Mouse (Mus musculus) layer of hippocampus, postnatal 25 days (tissue): ENCODE results near the gene Pold1. TPM values are rescaled to one million over a fixed set of nuclear protein-coding genes. Genes with fewer than 3 reads are reported as not detected.

ENCODE experiments used
- DNase-seq, 2 experiments: peaks; one replicate each; pipeline ENCODE4 v3.0.0; 2022; ENCODE audit warnings: mixed read lengths in 2 of 2, low spot score in 1 of 2; ENCODE audit errors: extremely low spot score in 1 of 2
- total RNA-seq, 2 experiments: library from RNA; stranded (reverse); gene quantifications; 2 replicates each; pipeline ENCODE4 v1.2.3; 2021

Pold1 gene
- total RNA-seq, 2 experiments from 2014 or later: 7.3 to 8.9 TPM

DNA sequence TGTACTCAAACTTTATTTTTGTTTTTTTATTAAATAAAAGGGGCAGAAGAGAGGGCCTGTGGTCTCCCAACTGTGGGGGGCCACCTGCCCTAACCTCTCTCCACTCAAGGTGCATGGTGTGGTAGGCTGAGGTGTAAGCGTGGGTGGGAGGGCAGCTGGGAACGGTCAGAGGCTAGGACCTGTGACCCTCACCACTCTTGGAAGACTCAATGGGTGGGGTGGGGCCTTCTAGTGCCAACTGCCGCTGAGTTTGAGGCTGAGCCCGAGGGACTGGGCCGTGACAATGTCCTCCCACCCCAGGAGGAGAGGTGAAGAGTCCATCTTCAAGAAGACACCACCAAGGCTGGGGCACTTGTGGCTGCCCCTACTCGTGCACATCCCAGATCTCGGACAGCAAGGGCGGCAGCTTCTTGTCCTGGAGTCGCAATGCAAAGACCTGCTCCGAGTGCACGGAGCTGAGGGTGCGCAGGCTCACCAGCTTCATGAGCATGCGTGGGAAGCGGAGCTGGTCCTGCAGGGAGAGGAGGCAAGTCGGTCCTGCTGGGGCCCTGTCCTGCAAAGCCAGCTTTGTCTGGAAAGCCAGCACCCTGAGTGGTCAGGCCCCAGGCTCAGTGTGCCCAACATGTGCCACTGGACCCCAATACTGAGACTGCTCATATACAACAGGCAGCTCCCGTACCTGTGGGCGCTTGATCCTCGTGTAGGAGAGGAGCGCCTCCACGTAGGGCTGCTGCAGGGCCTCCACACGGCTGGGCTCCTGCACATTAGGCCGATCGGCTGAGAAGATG, 1.2 kb upstream of the Pold1 start:
- no peak for DNase-seq

DNA sequence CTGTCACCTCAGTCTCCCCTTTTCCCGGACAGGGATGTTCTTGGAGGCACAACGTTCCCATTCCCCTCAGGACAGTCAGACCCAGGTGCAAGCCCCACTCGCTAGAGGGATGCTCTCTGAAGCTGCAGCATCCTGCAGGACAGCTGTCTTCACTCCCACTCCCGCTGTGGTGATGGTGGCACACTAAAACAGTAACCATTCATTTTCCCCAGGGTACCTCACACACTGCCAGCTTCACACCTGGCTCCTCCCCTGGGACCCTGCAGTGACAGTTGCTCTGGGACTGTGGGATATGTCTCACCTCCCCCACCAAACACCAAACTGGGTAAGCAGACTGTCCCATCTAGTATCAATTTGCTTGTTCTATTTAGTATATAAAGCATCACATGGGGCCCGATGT, 924 bp downstream of the Pold1 start:
- DNase-seq: no peak

DNA sequence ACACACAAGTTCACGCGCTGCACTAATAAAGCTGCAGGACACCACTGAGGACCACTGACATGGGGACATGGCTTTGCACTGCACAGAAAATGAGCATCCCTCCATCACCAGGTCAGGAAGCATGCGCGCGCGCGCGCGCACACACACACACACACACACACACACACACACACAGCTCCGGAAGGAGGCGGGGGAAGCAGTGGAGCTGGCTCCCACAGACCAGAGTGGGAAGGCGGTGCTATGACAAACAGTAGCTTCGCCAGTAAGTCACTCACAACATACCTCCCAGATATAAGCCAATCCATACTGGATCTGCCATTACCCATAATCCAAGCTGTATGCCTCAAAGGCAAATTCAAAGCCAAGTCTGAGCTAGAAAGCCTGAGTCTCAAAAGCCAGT, 1.6 kb downstream of the Pold1 start:
- no peak for DNase-seq

DNA sequence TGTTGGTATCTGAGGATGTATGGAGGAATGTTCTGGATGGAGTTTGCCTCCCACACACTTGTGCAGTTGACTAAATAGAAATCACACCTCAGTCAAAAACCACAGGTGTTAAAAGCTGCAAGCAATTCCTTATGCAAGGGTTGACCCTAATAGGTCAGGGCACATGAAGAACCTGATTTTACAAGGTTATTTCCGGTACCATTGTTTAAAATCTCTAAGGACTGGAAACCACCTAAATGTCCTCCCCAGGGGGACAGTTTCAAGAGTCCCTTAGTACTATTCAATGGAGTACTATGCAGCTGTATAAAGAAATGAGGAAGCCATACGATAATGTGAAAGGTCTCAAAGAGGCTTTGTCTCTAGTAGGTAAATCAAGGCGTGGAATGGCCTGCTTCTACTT, 2.4 kb downstream of the Pold1 start:
- DNase-seq: no peak

DNA sequence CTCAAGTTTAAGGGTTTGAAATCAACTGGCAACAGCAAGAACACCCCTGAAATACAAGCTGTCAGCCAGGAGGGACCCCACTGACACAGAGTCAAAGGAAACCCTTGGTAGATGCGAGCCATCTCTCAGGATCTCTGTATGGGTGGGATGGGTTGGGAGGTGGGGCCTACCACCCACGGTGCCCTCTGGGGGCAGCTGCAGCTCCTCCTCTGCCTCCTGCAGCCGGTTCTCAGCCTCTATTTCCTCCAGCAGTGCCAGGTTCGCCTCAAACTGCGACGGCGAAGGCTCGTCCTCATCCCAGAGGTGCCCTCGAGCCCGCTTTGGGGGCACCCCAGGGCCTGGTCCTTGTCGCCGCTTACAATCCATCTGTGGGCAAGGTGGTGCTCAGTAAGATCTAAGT, 5.6 kb downstream of the Pold1 start:
- DNase-seq: no peak

DNA sequence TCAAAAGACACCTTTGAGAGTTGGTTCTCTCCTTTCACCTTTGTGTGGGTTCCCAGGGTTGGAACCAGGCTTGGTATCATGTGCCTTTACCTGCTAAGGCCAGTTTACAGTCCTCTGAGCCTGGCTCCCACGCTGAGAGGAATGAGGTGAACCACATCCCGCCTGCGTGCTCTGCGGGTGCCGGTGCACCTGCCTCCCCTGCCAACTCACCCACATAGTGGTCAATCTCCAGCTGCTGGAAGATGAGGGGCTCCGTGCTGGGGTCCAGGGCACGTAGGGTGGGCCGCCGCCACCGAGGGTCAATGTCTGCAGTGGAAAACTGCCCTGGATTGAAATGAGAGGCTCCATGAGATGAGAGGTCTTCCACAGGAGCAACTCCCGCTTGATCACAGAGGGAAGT, 6.1 kb downstream of the Pold1 start:
- no peak for DNase-seq

DNA sequence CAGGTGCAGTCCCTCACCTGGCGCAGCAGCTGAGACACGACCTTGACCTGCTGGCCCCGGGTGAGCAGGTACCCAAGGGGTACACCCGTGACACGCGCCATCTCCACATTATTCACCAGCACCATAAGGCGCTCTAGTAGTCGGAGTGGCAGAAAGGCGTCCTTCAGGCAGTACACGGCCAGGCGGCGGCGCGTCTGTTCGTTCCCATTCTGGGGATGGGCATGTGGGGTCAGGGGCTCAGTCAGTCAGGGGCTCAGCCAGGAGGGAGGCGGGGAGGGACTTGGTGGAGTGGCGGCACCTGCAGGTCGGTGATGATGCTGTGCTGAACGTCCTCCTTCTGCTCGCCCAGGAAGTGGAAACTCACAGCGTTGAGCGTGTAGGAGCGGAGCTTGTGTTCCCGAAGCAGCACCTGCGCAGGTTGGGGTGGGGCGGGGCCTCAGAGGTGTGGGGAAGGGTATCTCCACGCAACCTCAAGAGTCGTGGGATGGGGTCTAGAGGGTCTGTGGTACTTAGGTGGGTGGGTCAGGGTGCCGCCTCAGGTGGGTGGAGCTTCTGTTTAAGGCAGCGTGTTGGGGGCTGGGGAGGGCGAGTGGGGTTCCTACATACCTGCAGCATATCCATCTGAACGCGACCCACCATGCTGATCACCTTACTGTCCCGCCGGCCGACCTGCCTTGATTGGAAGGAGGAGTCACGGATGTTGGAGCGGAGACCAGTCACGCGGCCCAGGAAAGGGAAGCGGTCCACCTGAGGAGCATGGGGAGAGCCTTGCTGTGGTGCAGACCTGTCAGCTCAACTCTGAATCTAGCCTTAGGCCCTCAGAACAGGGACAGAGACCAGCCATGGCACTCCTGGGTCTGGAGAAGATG, 9.7 kb downstream of the Pold1 start:
- no peak for DNase-seq

DNA sequence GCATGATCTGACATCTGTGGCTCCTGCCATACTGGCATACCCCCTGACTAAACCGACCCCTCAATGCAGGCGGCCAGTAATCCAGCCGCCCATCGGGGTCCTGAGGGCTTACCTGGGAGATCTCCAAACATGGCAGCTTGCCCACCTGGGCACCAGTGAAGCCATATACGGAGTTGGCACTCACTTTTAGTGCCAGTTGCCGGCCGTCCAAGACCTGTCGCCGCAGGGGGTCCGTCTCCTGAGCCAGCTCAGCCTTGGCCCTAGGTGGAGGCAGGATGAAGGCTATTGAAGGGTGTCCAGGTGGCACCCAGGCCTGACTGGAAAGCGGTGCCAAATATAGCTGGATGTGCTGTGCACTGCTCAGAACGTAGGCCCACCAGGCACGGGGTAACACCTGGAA, 11.2 kb downstream of the Pold1 start:
- no peak for DNase-seq

DNA sequence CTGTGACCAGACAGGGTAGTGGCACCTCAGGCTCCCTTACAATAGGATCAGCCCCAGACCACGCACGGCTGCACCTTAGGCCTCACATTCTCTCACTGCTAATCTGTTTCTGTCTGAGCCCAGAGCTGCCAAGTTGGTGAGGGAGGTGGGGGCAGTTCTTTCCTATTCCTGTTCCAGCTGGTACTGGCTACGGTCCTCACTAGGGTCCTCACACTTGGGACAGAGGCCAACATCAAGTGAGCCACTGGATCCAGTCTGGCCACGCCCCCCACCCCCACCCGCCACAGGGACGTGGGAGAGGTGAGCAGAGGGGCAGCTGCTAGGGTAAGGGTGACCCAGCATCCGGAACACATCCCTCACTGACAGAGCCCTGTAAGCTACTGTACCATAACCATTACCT, 11.6 kb downstream of the Pold1 start:
- DNase-seq: no peak

DNA sequence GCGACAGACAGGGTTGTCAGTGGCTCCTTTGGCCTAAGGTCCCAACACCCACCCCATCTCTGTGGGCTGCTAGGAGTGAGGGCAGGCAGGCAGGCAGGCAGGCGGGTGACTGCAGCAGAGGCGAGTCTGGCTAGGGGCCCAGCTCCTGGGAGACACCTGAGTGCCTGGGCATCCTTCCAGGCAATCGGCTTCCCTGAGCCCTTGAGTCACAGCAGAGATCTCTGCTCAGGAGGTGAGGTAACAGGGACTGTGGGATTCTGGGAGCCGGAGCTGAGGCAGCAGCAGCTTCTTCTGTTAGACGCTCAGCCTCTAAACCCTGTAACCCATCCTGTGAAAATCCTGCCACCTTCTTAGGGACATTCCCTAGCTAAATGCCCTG, 12.1 kb downstream of the Pold1 start:
- peak in 1 of 2 experiments; percentile 38 for DNase-seq

DNA sequence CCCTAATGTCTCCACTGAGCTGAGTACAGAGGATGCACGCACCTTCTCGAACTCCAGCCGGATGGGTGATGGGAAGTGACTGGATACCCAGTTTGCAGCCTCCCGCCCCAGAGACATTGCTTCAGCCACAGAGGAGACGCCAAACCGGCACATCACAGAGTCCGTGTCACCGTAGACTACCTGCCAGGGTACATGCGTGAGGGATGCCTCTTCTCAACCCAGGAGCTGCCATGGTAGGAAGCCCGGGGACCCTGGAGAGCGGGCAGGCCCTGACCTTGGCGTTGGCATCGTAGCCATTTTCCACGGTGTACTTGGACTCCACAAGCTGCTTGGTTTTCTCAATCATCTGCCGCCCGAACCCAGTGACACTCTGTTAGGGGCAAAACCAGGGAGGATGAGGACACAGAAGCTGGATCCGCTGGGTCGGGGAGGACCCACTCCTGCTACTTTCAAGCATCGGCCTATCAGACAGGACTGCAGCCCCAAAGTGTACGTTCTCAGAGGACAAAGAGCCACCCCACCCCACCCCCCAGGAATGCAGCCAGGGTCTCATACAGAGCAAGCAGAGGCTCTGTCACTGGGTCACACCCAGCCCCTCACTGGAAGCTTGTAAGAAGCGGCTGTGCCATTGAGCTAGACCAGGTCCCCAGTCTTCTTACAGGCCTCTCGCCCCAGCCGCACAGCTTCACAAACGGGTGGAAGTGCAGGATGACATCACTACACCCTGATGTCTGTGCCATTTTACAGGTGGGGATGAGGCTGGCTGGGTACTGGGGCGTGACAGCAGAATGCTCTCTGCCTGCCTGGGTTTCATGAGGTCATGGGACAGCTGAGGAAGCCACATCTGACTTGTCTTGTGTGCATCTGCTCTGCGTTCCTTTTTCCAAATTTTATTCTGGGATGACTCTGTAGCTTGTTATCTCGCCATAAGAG, 12.7 kb downstream of the Pold1 start:
- no peak for DNase-seq

DNA sequence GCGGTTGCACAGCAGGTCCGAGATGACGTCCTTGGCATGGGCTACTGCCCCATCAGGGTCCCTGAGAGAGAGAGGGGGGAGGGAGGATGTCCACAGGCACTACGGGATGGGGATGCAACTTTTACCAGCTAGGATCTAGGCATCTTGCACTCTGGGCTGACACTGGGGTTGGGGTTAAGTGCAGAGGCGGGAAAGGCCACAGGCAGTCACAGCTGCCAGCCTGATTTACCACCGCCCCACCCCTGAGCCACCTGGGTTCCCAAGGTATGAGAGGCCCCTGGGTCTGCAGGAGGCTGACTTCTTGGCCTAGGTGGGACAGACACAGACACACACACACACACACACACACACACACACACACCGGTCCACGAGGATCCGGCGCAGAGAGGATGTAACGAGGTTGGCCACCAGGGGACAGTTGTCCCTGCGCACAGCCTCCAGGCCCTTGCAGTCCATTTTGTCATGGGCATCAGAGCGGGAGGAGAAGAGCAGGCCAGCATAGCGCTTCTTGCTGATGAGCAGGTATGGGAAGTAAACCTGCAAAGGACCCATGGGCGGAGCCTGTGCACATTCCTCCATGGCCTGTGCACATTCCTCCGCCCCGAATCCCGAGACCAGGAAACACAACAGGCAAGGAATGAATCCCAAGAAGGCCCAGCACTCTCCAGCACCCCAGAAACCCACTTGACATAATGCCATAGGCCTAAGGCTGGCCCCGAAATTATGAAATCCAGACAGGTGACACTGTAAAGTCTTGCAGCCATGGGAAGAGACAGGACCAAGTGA, 13.8 kb downstream of the Pold1 start:
- DNase-seq: no peak

DNA sequence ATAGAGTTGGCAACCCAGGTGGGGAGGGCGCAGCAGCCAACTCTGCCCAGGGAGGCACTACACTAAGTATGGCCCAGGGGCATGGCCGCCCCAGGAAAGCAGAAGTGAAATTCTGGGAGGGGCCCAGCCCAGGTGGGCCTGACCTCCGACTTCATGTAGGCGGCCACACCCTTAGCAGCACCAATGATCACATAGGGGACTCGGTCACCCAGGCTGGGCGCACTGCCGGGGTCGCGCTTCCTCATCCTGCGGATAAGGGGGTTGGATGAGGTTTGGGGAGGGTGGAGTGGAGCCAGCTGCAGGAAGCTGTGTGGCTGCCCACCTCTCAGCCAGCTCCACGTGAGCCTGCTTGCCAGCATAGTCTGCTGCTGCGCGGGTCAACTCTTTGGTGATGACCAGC, 14.4 kb downstream of the Pold1 start:
- DNase-seq: no peak

DNA sequence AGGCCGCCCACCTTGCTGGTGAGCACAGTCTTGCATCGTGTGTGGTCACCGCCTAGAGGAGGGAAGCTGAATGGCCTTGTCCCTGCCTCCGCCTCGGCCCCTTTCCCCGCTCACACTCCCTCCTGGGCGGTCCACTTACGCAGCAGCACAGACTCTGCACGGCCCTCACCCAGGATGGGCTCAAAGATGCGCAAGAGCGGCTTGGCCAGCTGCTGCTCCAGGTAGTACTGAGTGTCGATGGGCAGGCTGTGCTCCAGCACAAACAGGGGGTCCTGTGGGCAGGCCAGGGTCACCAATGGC, 15.0 kb downstream of the Pold1 start:
- no peak for DNase-seq

DNA sequence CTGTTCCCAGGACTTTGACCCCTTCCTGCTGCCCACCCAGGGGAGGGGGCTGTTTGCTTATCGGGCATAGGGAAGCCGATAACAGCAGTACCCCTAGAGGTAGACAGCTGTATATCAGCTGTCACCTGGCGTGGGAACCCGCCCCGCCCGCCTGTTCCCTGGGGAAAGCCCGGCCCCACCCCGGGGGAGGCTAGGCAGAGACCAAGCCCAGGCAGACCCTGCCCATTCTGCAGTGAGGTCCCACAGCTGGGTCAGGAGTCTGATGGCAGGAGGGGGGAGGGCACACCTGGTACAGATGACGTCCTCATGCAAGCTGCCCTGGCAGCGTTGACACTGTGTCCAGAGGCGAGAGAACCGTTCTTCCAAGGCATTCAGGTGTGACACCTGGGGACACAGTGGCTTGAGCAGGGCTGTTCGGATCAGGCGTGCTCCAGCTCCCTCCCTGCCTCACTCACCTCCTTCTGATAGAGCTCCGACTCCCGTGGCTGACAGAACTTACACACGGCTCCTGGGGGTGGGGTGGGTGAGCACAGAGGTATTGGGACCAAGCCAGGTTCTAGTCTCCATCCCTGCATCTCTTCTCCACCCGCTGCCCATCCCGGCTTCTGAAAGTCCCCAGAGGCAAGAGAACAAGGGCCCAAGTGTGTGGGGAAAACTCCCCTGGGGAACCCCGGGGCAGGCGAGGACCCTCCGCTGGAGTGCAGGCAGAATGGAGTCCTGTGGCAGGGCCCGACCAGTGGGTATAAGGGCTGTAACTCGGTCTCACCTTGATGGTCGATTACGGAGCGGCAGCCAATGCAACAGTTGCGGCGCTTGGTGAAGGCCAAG, 15.5 kb downstream of the Pold1 start:
- DNase-seq: no peak

DNA sequence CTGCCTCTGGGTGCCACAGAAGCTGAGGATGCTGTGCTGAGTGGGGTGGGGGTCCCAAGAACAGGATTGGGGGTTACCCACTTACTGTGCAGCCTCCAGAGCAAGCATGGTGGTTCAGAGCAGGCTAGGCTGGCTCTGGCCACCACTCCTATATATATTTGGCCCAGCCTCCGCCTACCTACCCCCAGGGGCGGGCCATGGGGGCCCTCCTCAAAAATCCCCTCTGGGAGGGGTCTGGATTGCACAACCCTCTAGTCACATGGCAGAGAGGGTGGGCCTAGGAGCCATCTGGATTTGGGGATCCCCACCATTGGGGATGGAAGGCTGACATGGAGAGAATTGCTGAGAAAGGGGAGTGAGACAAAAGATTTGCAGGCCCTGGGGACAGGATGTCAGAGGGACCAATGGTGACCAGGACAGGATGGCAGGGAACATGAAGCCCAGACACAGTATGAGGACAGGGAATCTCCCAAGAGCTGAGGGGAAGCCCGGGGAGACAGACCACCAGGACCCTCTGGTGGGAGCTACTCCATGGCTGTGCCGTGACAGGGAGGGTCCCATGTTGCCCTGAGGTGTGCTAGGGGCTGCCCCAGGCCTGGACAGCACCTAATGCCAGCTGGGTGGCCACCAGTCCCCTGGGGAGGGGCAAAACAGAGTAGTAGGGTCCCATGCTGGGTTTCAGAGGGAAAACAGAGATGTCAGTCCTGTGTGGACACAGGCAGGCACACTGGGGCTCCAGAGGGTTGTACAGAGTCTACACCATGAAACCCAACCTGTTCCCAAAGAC, 16.5 kb downstream of the Pold1 start, which contains the start of gene Spib:
Gene Spib (minus strand): TSS at position 126 of the 787 bp plus-strand sequence.
- DNase-seq: no peak

DNA sequence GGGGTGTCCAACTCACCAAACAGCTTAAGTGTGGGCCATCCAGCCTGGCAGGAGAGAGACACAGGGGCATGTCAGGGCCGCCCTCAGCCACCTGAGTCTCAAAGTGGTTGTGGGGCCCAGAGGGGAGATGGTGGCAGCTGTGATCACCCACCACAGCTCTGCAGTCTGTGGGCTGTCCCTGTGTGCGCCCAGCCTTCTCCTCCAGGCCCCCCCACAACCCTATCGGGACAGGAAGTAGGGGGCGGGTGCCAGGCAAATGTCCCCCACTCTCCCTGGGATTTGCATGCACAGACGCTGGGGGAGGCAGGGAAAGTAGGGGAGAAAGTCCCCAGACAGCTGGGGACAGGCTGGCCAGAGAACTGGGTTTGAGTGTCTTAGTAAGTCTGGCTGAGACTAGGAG, 17.4 kb downstream of the Pold1 start:
- no peak for DNase-seq

DNA sequence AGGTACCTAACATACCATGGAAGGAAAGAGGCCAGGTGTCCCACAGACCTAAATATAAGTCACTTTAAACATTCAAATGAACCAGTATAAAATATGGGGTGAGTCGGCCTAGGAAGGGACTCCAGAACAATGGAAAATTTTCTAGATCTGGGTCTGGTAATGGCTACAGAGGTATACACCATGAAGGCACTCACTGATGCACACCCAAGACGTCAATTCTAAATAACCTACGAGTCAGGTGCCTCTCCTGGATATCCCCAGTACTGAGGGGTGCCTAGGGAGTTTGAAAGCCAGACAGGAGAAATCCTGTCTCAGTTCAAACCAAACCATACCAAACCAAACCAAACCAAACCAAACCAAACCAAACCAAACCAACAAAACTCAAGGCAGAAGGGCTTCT, 18.1 kb downstream of the Pold1 start:
- no peak for DNase-seq
